Mouse (Mus musculus) bone marrow, adult 2 months (tissue): ENCODE results near the gene Pard3.

ENCODE experiments used
- CTCF ChIP-seq: fragments of 200-500 bp; IDR thresholded peaks from 2 replicates; pipeline ENCODE4 v1.5.1; 2011; ENCODE audit warnings: low read length, control low read depth; ENCODE audit not compliant: control insufficient read depth, insufficient read depth
- POLR2A ChIP-seq: fragments of 200-500 bp; IDR thresholded peaks from 2 replicates; pipeline ENCODE4 v1.6.1; 2011; ENCODE audit warnings: low read depth, mild to moderate bottlenecking, control low read depth, low read length, borderline replicate concordance; ENCODE audit not compliant: control insufficient read depth

DNA sequence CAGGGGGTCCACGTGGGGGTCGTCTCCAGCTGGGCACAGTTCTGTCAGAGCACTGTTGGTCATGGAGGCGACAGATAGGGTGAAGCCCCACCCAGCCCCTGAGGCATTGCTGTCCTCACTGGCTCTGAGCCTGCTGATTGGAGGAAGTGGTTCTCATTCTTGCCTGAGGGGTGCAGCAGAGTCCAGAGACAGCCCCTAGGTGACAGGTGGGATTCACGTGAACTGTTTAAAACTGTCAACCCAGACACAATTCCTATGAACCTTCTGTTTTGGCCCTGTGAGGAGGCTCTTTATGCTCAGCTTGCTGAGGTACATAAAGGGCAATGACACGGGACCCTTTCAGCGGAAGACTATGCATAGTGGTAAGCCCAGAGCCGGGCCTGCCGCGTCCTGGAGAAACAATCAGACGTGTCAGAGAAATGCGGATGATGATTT is 488.5 kb downstream of the Pard3 start:
- TF ChIP-seq POLR2A (no peak), CTCF (no peak)
